Mouse (Mus musculus) cerebellum, adult 9-10 months (tissue): ENCODE measurements around the gene Tnfsf12.
A peak's percentile ranks its signal among the peaks of the same experiment; 100 is the strongest.
"Not testable (repeated sequence)": the region's sequence is repeated elsewhere in the genome, so short reads cannot be mapped to it uniquely, and the experiment has no call there.

Source experiments
- DNase-seq: peaks from one replicate; pipeline ENCODE4 v3.0.0; 2022

Tnfsf12 gene

GRCm38 (mm10) chr11:69703814-69704612, 8.4 kb upstream of the Tnfsf12 start:
- DNase-seq: peak; percentile 26

DNA sequence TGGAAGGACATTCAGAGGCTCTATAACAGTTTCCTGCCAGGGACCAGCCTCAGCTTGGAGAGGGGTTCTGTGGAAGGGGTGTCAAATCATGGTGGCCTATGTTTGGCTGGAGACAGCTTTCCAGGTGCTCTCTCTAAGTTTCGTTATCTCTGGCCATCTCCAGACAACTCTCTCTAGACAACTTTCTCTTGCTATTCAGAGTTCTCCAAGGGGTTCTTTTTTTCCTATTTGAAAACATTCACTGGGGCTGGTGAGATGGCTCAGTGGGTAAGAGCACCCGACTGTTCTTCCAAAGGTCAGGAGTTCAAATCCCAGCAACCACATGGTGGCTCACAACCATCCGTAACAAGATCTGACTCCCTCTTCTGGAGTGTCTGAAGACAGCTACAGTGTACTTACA, 7.7 kb upstream of the Tnfsf12 start:
- not testable (repeated sequence) for DNase-seq

- not testable (repeated sequence) for DNase-seq
Measured at GRCm38 (mm10) chr11:69702886-69703285, 7.2 kb upstream of the Tnfsf12 start.

DNA sequence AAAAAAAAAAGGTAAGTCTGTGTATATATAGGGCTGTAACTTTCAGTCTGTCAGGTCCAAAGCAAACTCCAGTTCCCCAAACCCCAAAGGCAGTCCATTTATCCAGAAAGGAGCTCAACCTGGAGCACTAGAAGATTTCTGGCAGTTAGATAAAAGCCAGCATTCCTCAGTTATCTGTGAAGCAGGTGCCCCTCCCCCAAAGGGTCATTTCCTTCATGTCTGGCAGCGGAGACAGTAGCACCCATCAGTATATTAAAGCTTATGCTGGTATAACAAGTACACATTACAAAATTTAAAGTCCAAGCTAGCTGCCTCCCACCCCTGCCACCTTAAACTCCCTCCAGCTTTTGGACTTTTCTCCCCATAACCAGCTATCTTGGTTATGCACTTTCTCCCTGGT, 3.9 kb upstream of the Tnfsf12 start:
- DNase-seq: peak; percentile 18

- peak; percentile 28 for DNase-seq
Measured at GRCm38 (mm10) chr11:69698574-69698973, 2.9 kb upstream of the Tnfsf12 start.

- peak; percentile 23 for DNase-seq
Measured at GRCm38 (mm10) chr11:69697396-69697795, 1.7 kb upstream of the Tnfsf12 start.

DNA sequence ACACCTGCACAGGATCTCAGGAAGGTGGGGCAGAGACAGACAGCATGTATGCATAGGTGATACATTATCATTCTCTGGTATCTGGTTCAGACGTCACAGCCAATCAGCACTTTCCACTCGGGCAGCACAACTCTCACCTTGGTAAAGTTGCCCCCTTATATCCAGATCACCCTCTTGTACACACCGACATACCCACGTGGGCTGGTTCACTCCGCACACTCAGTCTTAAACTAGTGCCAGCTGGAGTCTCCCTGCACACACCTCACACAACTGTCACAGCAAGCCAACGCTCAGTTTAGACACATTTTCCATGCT, 646 bp downstream of the Tnfsf12 start:
- DNase-seq: no peak

GRCm38 (mm10) chr11:69693421-69693965, 2.2 kb downstream of the Tnfsf12 start:
- DNase-seq: no peak

DNA sequence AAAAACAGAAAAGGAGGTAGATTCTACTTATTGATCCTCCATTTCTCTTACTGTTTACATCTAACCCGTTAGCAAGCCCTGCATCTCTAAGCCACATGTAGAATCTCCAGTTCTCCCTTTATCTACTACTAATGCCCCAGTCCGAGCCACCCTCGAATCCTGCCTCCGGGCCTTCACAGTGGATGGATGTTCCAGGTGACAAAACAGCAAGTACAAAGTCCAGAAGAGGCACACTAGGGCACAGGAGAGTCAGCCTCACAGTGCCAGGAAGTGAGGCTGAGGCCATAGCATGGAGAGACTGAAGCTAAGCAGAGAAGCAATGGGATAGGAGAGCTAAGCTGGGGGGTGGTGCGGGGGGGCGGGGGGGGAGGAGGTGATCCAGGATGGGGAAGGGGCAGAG, 2.8 kb downstream of the Tnfsf12 start:
- no peak for DNase-seq

DNA sequence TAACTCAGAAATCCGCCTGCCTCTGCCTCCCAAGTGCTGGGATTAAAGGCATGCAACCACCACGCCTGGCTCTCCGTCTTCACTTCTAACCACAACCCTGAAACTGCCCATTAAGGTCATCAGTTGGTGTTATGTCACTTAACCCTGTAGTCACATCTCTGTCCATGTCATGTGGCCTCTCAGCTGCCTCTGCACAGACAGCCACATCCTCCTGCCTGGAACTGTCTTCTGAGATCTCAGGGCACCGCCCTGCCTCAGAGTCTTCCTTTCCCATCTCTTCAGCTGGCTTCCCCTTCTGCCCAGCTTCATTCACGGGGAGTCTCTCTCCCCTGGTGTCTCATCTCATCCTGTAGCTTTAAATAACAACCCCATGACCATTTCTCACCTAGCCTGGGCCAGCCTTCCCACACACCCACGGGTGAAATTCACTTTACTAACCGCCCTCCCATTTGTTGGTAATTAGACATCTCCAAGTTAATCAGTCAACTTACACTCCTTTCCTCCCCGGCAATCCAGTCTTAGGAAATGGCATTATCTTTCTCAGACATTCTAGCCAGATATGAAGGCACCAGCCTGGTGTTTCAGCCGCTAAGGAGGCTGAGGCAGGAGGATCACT, 3.3 kb downstream of the Tnfsf12 start:
- no peak for DNase-seq

DNA sequence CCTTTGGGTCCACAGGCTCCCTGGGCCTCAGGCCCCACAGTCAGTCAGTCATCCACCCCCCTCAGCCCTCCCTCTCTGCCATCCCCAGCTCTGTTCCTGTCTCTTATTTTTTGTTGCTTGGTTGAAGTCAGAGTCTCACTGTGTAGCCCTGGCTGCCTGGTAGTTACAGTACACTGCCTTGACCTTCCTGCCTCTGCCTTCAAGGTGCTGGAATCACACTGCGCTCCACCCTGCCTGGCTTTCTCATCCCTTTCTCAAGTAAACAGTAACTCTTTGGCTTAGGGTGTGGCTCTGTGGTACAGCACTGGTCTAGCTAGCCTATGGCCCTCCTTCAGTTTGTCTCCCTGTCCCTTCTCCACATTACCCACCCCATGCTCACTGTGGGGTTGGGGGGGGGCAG, 5.8 kb downstream of the Tnfsf12 start:
- DNase-seq: no peak

DNA sequence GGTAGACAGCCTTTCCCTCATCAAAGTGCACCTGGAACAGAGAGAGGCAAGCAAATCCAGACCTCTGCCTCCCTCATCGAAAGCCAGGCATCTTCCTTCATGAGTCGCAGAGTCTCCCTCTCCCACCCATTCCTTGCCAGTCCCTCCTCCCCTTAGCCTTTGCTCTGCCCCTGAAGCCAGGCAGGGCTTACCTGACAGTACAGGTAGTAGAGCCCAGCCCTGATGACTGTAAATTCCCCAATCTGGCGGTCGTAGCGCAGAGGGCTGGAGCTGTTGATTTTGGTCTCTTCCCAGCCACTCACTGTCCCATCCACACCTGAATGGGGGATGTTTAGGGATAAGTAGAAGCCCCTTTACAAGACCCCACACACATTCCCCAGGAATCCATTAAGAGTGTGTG, 8.6 kb downstream of the Tnfsf12 start:
- no peak for DNase-seq

- peak; percentile 83 for DNase-seq
Measured at GRCm38 (mm10) chr11:69686377-69686776, 9.3 kb downstream of the Tnfsf12 start.

DNA sequence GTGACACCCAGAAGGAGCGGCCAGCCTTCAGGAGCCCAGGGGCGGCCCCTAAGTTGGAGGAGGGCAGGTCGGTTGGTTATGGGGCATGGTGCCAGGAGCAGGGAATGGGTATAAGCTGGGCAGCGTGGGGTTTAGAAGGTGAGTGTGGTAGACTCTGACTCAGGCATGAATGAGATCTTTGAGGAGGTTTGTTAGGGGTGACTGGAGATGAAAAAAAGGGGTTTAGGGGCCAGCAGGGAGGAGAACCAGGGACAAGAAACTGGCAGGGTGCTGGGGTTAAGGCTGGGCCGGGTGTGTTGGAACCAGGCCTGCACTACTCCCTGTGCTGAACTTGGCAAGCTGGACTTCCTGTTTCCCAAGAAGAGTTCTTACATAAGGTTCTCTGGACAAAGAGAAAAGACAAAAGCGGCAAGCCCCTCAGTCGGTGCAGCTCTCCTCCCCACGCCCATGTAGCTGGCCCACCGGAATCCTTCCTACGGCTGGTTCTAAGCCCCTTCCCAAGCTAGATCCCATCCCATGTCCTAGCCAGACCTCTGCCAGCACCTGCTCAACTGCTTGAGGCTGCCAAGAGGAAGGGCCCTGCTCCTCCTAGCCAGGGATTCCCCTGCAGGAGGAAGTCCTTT, 10.0 kb downstream of the Tnfsf12 start, which contains the start of gene Tnfsf13:
Gene Tnfsf13, minus strand, starts transcription at position 259 of the 623 bp plus-strand sequence.
- DNase-seq: peak; percentile 94

- no peak for DNase-seq
Measured at GRCm38 (mm10) chr11:69684936-69685335, 10.7 kb downstream of the Tnfsf12 start.

GRCm38 (mm10) chr11:69684128-69684745, 11.4 kb downstream of the Tnfsf12 start:
- no peak for DNase-seq

- DNase-seq: no peak
Measured at GRCm38 (mm10) chr11:69683576-69683975, 12.1 kb downstream of the Tnfsf12 start.

- peak; percentile 91 for DNase-seq
Measured at GRCm38 (mm10) chr11:69682840-69683533, 12.7 kb downstream of the Tnfsf12 start.

DNA sequence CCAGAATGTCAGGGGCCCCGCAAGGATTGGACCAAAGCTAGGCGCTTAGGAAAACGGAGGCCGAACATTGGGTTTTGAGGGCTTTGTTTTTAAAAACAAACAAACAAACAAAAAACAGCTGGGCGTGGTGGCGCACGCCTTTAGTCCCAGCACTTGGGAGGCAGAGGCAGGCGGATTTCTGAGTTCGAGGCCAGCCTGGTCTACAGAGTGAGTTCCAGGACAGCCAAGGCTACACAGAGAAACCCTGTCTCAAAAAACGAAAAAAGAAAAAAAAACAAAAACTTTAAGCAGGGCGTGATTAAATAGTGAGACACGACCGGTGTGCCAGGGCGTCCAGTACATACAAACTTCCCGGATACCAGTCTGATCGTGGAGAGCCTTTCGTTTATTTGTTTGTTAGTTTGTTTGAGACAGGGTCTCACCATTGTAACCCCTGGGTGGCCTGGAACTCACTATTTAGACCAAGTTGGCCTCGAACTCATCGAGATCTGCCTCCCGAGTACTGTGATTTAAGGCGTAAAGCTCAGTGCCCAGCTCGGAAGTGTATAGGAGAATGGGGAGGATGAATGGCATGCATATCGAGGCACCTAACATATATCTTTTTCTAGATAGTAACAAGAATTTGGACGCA, 13.3 kb downstream of the Tnfsf12 start:
- no peak for DNase-seq

DNA sequence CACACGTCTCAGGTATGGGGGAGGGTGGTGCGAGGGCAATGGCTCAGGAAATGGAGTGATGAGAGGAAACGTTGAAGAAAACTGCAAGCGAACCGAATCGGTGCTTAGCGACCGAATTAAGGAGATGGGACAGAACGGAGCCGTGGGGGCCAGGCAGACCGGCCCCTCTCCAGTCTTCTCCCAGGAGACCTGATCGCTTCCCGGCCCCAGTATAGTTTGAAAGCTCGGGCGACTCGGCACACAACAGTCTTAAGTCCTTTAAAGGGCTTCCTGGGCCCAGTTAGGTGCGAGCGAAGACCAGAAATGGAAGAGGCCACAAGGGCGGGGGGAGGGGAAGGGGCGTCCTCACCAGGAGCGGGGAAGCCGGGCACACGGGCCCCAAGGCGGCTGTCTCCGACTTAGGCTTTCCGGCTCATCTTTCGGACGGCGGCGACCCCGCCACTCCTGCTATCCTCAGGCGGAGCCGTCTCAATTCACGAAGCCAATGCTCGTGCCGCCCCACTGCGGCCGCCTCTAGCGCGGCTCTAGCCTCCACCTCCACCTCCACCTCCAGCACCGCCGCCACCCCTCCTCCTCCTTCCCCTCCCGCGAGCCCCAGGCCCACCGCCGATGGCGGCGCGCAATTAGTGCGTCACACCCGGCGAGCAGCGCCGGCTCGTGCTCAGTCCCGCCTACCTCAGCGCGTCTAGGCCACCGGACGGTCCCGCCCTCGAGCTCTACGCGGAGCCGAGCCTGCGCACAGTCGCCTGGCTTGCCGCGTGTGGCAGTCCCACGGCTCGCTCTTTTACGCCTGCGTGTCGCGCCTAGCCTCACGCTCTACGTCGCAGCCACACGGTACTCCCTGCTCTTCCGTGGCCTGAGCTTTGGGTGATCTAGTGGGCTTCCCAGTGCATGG, 14.1 kb downstream of the Tnfsf12 start, which contains the start of gene Senp3:
Gene Senp3, minus strand, starts transcription at position 771 of the 895 bp plus-strand sequence.
- peak; percentile 94 for DNase-seq
